Mouse (Mus musculus) midbrain, postnatal 0 days (tissue): Measurements from ENCODE around the gene Ccdc71l. TPM values are rescaled to one million over a fixed set of nuclear protein-coding genes. Genes with fewer than 3 reads are reported as not detected.

Experiments
- ATAC-seq: fragments of 200-750 bp; cut with Nextera tagmentation; 2 replicates; pipeline ENCODE4 v1.8.0; 2017; ENCODE audit warnings: moderate number of reproducible peaks, mild to moderate bottlenecking, moderate TSS enrichment, moderate library complexity; ENCODE audit not compliant: low FRiP score
- DNase-seq: peaks from one replicate; pipeline ENCODE4 v3.0.0-alpha.2; 2015; ENCODE audit warnings: low spot score
- H3K27ac ChIP-seq: fragments of 300-500 bp; sonication (generic); 2 replicates; pipeline ENCODE4 v1.5.1; 2014; ENCODE audit warnings: low read depth, mild to moderate bottlenecking, low read length, mixed read lengths
- H3K27me3 ChIP-seq: fragments of 300-500 bp; sonication (generic); 2 replicates; pipeline ENCODE4 v1.6.1; 2014; ENCODE audit warnings: low read length, control low read depth, mixed read lengths; ENCODE audit not compliant: insufficient read depth
- H3K36me3 ChIP-seq: fragments of 300-500 bp; sonication (generic); 2 replicates; pipeline ENCODE4 v1.6.1; 2014; ENCODE audit warnings: low read length, control low read depth, mixed read lengths; ENCODE audit not compliant: insufficient read depth
- H3K4me1 ChIP-seq: fragments of 300-500 bp; sonication (generic); 2 replicates; pipeline ENCODE4 v1.6.1; 2014; ENCODE audit warnings: mild to moderate bottlenecking, control low read depth, antibody characterized with exemption, low read length, mixed read lengths; ENCODE audit not compliant: insufficient read depth
- H3K4me2 ChIP-seq: fragments of 300-500 bp; sonication (generic); 2 replicates; pipeline ENCODE4 v1.6.1; 2014; ENCODE audit warnings: low read depth, mild to moderate bottlenecking, low read length, mixed read lengths; ENCODE audit not compliant: poor library complexity, severe bottlenecking
- H3K4me3 ChIP-seq: fragments of 300-500 bp; sonication (generic); 2 replicates; pipeline ENCODE4 v1.5.1; 2014; ENCODE audit warnings: low read depth, mild to moderate bottlenecking, low read length, moderate library complexity
- H3K9ac ChIP-seq: fragments of 300-500 bp; sonication (generic); replicated peaks from 2 replicates; pipeline ENCODE4 v1.6.1; 2014; ENCODE audit warnings: mild to moderate bottlenecking, low read length, moderate library complexity, mixed read lengths; ENCODE audit not compliant: poor library complexity, severe bottlenecking
- H3K9me3 ChIP-seq: fragments of 300-500 bp; sonication (generic); 2 replicates; pipeline ENCODE4 v1.6.1; 2016; ENCODE audit warnings: low read length, control low read depth
- CTCF ChIP-seq: IDR thresholded peaks from 2 replicates; pipeline ENCODE4 v1.5.1; 2016; ENCODE audit warnings: antibody characterized with exemption, mild to moderate bottlenecking
- WGBS: fragments of 180-500 bp; shearing (Covaris S2); extraction: QIAGEN DNeasy Blood & Tissue Kit; methylation state at CpG from one replicate; pipeline ENCODE4 v1.1.7; 2014; 5-methylcytosine and 5-hydroxymethylcytosine counted together
- polyA plus RNA-seq: library from polyadenylated mRNA; unstranded; fragments of >200 nt; fragmentation: Nextera tagmentation; extraction: Ambion mirVana; gene quantifications from 2 replicates; pipeline ENCODE4 v1.2.1, GENCODE M21; 2015
- total RNA-seq: library from RNA; depleted of rRNA; stranded (reverse); fragments of >200 nt; gene quantifications from 2 replicates; pipeline ENCODE4 v1.2.3, GENCODE M21; 2014; rRNA removed

Gene Ccdc71l
- total and polyA plus RNA-seq, 2 experiments from 2014 or later: 3.6 to 22.6 TPM

DNA sequence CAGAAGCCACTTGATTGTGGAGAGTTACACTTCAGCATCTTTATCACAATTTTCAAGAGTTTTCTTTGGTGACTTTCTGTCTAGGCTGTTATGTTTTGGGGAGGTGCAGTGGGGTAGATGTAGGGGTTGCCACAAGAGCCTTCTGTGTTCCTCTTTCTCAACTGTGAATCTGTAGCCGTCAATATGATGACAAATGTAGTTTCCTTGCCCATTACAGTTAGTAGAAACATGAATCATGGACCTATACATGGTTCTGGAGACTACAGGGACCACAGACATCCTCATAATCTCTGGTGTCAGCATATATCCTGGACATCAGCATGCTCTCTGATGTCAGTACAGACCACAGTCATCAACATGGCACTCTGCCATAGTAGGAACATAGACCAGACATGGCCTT, 52.5 kb downstream of the Ccdc71l start:
- H3K9me3 ChIP-seq: no peaks in the 10 kb centered on the region
- no peaks in the 10 kb centered on the region for H3K4me1 ChIP-seq
- no peaks in the 10 kb centered on the region for H3K27me3 ChIP-seq
- H3K4me2 ChIP-seq: no peak overlapping the region
- no peak overlapping the region for H3K4me3 ChIP-seq
- no peak overlapping the region for H3K27ac ChIP-seq
- no peaks in the 10 kb centered on the region for H3K36me3 ChIP-seq
- DNase-seq (no peak), ATAC-seq (no peak)
- no peak overlapping the region for H3K9ac ChIP-seq
- WGBS: 78% methylated on average over 1 of the region's 1 CpGs
- TF ChIP-seq CTCF: no peak

Other genes starting within 250 kb of the Ccdc71l start
- gene Pik3cg, start 170.0 kb upstream of the Ccdc71l start, total RNA-seq: 1.9 and 3.0 TPM in 2 replicates
- gene Pik3cg, start 170.0 kb upstream of the Ccdc71l start, polyA plus RNA-seq: 0.78 and 0.86 TPM in 2 replicates